ENCODE assay signal across 7 mouse cellular contexts in the genomic region with DNA sequence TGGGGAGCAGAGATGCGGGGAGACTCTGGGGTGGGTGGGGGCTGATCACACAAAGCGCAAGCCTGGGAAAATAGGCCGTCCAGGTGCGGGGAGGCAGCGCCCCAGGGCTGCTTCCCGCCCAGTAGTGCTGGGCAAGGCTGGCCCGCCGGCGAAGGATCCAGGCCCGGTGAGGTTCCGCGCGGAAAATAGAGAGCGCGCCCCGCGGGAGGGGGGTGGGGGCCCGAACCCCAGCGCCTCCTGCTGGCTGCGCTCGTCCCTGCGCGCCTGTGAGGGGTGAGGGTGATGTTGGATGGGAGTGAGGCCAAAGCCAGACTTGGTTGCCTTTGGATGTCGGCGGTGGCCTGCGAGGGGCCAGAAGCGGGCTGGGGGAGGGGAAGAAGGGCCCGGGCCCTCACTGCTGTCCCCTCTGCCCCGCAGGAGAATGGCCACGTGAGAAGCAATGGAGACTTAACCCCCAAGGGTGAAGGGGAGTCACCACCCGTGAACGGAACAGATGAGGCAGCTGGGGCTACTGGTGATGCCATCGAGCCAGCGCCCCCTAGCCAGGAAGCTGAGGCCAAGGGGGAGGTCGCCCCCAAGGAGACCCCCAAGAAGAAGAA. TPM values are rescaled to one million over a fixed set of nuclear protein-coding genes. Genes with fewer than 3 reads are reported as not detected.
A peak's percentile ranks its signal among the peaks of the same experiment; 100 is the strongest.
DNase-seq lines count a peak whose midpoint lies in the region; ATAC-seq lines count a peak whose summit lies in the region.

No protein-coding gene starts in this region.

- H3K36me3 ChIP-seq in embryonic facial prominence, embryonic 12.5 days = peaks cover 35% of the 10 kb centered on the region
- peaks cover 53% of the 10 kb centered on the region for H3K36me3 ChIP-seq in limb, embryonic 10.5 days
- peaks cover 42% of the 10 kb centered on the region for H3K36me3 ChIP-seq in midbrain, embryonic 13.5 days

- peak; percentile 23 for ATAC-seq in embryonic facial prominence, embryonic 12.5 days (ENCODE audit: insufficient number of reproducible peaks, insufficient read depth, low FRiP score, low TSS enrichment)
- ATAC-seq in midbrain, embryonic 13.5 days = peak; percentile 43

- no peaks in the 10 kb centered on the region for H3K9me3 ChIP-seq in embryonic facial prominence, embryonic 12.5 days
- H3K9me3 ChIP-seq in limb, embryonic 10.5 days (replicated peaks) = no peaks in the 10 kb centered on the region
- no peaks in the 10 kb centered on the region for H3K9me3 ChIP-seq in midbrain, embryonic 13.5 days

- H3K27me3 ChIP-seq in embryonic facial prominence, embryonic 12.5 days = no peaks in the 10 kb centered on the region
- no peaks in the 10 kb centered on the region for H3K27me3 ChIP-seq in limb, embryonic 10.5 days (ENCODE audit: low read depth, poor library complexity, severe bottlenecking)
- H3K27me3 ChIP-seq in midbrain, embryonic 13.5 days = no peaks in the 10 kb centered on the region

- peaks cover 41% of the 10 kb centered on the region for H3K4me1 ChIP-seq in embryonic facial prominence, embryonic 12.5 days
- H3K4me1 ChIP-seq in limb, embryonic 10.5 days = peaks cover 48% of the 10 kb centered on the region
- H3K4me1 ChIP-seq in midbrain, embryonic 13.5 days (replicated peaks) = peaks cover 52% of the 10 kb centered on the region

- peak overlapping the region; percentile 99 for H3K4me3 ChIP-seq in embryonic facial prominence, embryonic 12.5 days
- peak overlapping the region; percentile 100 for H3K4me3 ChIP-seq in limb, embryonic 10.5 days
- peak overlapping the region; percentile 94 for H3K4me3 ChIP-seq in midbrain, embryonic 13.5 days (replicated peaks)

- peak overlapping the region; percentile 98 for H3K27ac ChIP-seq in embryonic facial prominence, embryonic 12.5 days
- H3K27ac ChIP-seq in limb, embryonic 10.5 days = peak overlapping the region; percentile 100
- peak overlapping the region; percentile 100 for H3K27ac ChIP-seq in midbrain, embryonic 13.5 days

- peak; percentile 45 to 55 for DNase-seq in CD8-positive naive resting alpha-beta T cell, adult 2 months (ENCODE audit: low read depth in 2 of 2, low spot score in 2 of 2)
- DNase-seq in Muller cell, postnatal 12 days (ENCODE audit: inconsistent ontology term) = peak; percentile 73
- peak; percentile 75 to 85 for DNase-seq in heart, postnatal 14 days
- DNase-seq in limb, embryonic 10.5 days (ENCODE audit: low spot score) = peak; percentile 89
- peak; percentile 41 to 43 for DNase-seq in spleen, postnatal 36 days (ENCODE audit: low spot score in 2 of 2)

- under 1% methylated on average over 35 of the region's 35 CpGs for WGBS in embryonic facial prominence, embryonic 12.5 days
- WGBS in limb, embryonic 10.5 days = 0% methylated on average over 34 of the region's 35 CpGs
- 1% methylated on average over 34 of the region's 35 CpGs for WGBS in midbrain, embryonic 13.5 days

- H3K9ac ChIP-seq in embryonic facial prominence, embryonic 12.5 days = peak overlapping the region; percentile 100
- H3K9ac ChIP-seq in midbrain, embryonic 13.5 days (replicated peaks) = peak overlapping the region; percentile 99

- H3K4me2 ChIP-seq in embryonic facial prominence, embryonic 12.5 days (replicated peaks) = peak overlapping the region; percentile 92
- peak overlapping the region; percentile 97 for H3K4me2 ChIP-seq in midbrain, embryonic 13.5 days (replicated peaks)

- intact Hi-C loops in heart, postnatal 14 days (cut with DNase I) = no loop called here

RNA-seq across cellular contexts. Expression of a gene that starts 1.0 kb away (rescaled TPM):
- 1,543 and 1,552 TPM in 2 replicates for polyA plus RNA-seq in embryonic facial prominence, embryonic 12.5 days (2016; fragmentation: Nextera tagmentation; extraction: Ambion mirVana)
- total RNA-seq in heart, postnatal 14 days (2021) = 10 to 100 TPM; 13.6 to 23.8 TPM
- polyA plus RNA-seq in limb, embryonic 10.5 days (2016; fragmentation: Nextera tagmentation; extraction: Ambion mirVana) = 1,533 and 1,561 TPM in 2 replicates
- 1,749 and 1,885 TPM in 2 replicates for polyA plus RNA-seq in midbrain, embryonic 13.5 days (2015; fragmentation: Nextera tagmentation; extraction: Ambion mirVana)

RNA-seq across cellular contexts. Expression of a gene that starts 23.4 kb away (rescaled TPM):
- 0.32 TPM in 1 of 2 replicates, not detected in the other for polyA plus RNA-seq in embryonic facial prominence, embryonic 12.5 days (2016; fragmentation: Nextera tagmentation; extraction: Ambion mirVana)
- total RNA-seq in heart, postnatal 14 days (2021) = not detected
- polyA plus RNA-seq in limb, embryonic 10.5 days (2016; fragmentation: Nextera tagmentation; extraction: Ambion mirVana) = not detected in 2 replicates
- polyA plus RNA-seq in midbrain, embryonic 13.5 days (2015; fragmentation: Nextera tagmentation; extraction: Ambion mirVana) = not detected in 2 replicates

RNA-seq across cellular contexts. Expression of a gene that starts 23.6 kb away (rescaled TPM):
- not detected in 2 replicates for polyA plus RNA-seq in embryonic facial prominence, embryonic 12.5 days (2016; fragmentation: Nextera tagmentation; extraction: Ambion mirVana)
- total RNA-seq in heart, postnatal 14 days (2021) = not detected
- 0.11 TPM in 1 of 2 replicates, not detected in the other for polyA plus RNA-seq in limb, embryonic 10.5 days (2016; fragmentation: Nextera tagmentation; extraction: Ambion mirVana)
- 0.16 and 0.26 TPM in 2 replicates for polyA plus RNA-seq in midbrain, embryonic 13.5 days (2015; fragmentation: Nextera tagmentation; extraction: Ambion mirVana)

RNA-seq across cellular contexts. Expression of a gene that starts 28.1 kb away (rescaled TPM):
- 246 and 251 TPM in 2 replicates for polyA plus RNA-seq in embryonic facial prominence, embryonic 12.5 days (2016; fragmentation: Nextera tagmentation; extraction: Ambion mirVana)
- total RNA-seq in heart, postnatal 14 days (2021) = 10 to 100 TPM; 23.9 to 24.2 TPM
- 308 and 336 TPM in 2 replicates for polyA plus RNA-seq in limb, embryonic 10.5 days (2016; fragmentation: Nextera tagmentation; extraction: Ambion mirVana)
- 138 TPM in 2 replicates for polyA plus RNA-seq in midbrain, embryonic 13.5 days (2015; fragmentation: Nextera tagmentation; extraction: Ambion mirVana)

RNA-seq across cellular contexts. Expression of a gene that starts 53.0 kb away (rescaled TPM):
- 28.5 and 29.2 TPM in 2 replicates for polyA plus RNA-seq in embryonic facial prominence, embryonic 12.5 days (2016; fragmentation: Nextera tagmentation; extraction: Ambion mirVana)
- total RNA-seq in heart, postnatal 14 days (2021) = 10 to 100 TPM; 39.6 to 43.9 TPM
- 19.9 and 20.5 TPM in 2 replicates for polyA plus RNA-seq in limb, embryonic 10.5 days (2016; fragmentation: Nextera tagmentation; extraction: Ambion mirVana)
- polyA plus RNA-seq in midbrain, embryonic 13.5 days (2015; fragmentation: Nextera tagmentation; extraction: Ambion mirVana) = 34.0 and 36.7 TPM in 2 replicates

Comparison
In these comparisons a context has a peak if more than half of its experiments do, and no peak if none do; other contexts are left out.
1. Peak in every context shown above with its lines: DNase-seq, ATAC-seq, H3K4me3 ChIP-seq and H3K27ac ChIP-seq.